Mouse (Mus musculus) forebrain, embryonic 16.5 days (tissue): ENCODE results near the gene Tspan9. TPM values are rescaled to one million over a fixed set of nuclear protein-coding genes. Genes with fewer than 3 reads are reported as not detected.

Experiments used
- ATAC-seq: fragments of 200-750 bp; cut with Nextera tagmentation; 2 replicates; pipeline ENCODE4 v1.8.0; 2017; ENCODE audit warnings: mild to moderate bottlenecking, moderate library complexity
- H3K27ac ChIP-seq: fragments of 300-500 bp; sonication (generic); 2 replicates; pipeline ENCODE4 v1.5.1; 2014; ENCODE audit warnings: low read length, control low read depth
- H3K27me3 ChIP-seq: fragments of 300-500 bp; sonication (generic); replicated peaks from 2 replicates; pipeline ENCODE4 v1.6.1; 2014; ENCODE audit warnings: low read length; ENCODE audit not compliant: control insufficient read depth, insufficient read depth
- H3K36me3 ChIP-seq: fragments of 300-500 bp; sonication (generic); 2 replicates; pipeline ENCODE4 v1.6.1; 2014; ENCODE audit not compliant: control insufficient read depth, insufficient read depth
- H3K4me1 ChIP-seq: fragments of 300-500 bp; sonication (generic); replicated peaks from 2 replicates; pipeline ENCODE4 v1.6.1; 2014; ENCODE audit warnings: low read length; ENCODE audit not compliant: control insufficient read depth, insufficient read depth
- H3K4me2 ChIP-seq: fragments of 300-500 bp; sonication (generic); 2 replicates; pipeline ENCODE4 v1.6.1; 2014; ENCODE audit warnings: mild to moderate bottlenecking, low read length, control low read depth
- H3K4me3 ChIP-seq: fragments of 300-500 bp; sonication (generic); replicated peaks from 2 replicates; pipeline ENCODE4 v1.5.1; 2014; ENCODE audit warnings: mild to moderate bottlenecking, low read length, control low read depth
- H3K9ac ChIP-seq: fragments of 300-500 bp; sonication (generic); replicated peaks from 2 replicates; pipeline ENCODE4 v1.6.1; 2014; ENCODE audit warnings: low read depth, low read length, control low read depth
- H3K9me3 ChIP-seq: fragments of 300-500 bp; sonication (generic); 2 replicates; pipeline ENCODE4 v1.6.1; 2016; ENCODE audit warnings: low read length; ENCODE audit not compliant: control insufficient read depth
- WGBS: fragments of 180-500 bp; shearing (Covaris S2); extraction: QIAGEN DNeasy Blood & Tissue Kit; methylation state at CpG from one replicate; pipeline ENCODE4 v1.1.7; 2014; 5-methylcytosine and 5-hydroxymethylcytosine counted together
- polyA plus RNA-seq: library from polyadenylated mRNA; unstranded; fragments of >200 nt; fragmentation: Nextera tagmentation; extraction: Ambion mirVana; gene quantifications from 2 replicates; pipeline ENCODE4 v1.2.1, GENCODE M21; 2015

Tspan9 gene
- polyA plus RNA-seq, 1 experiment from 2014 or later = 57.4 TPM

DNA sequence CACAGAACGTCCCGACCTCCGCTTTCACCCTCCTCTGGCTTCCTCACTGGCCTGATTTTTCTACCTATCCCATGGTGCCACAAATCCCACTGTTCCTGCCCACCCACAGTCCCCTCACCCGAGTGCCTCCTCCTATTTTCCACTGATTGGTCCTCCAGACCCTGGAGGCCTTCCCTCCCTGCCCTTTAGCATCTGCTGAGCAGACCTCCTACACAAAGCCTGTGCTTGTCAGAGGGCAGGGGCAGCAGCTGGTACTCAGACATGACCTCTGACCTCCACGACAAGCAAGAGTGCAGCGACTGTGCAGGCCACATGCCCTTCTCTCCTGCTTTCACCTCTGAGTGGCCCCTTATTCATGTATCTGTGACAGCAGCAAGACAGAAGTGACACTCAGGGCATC, 121.2 kb downstream of the Tspan9 start:
- Histone ChIP-seq H3K27me3 (no peaks in the 10 kb centered on the region), H3K4me3 (no peak overlapping the region), H3K36me3 (no peaks in the 10 kb centered on the region), H3K4me1 (peaks cover 27% of the 10 kb centered on the region), H3K9ac (no peak overlapping the region), H3K9me3 (no peaks in the 10 kb centered on the region), H3K27ac (no peak overlapping the region), H3K4me2 (no peak overlapping the region)
- WGBS = 41% methylated on average over 6 of the region's 6 CpGs
- no peak for ATAC-seq

DNA sequence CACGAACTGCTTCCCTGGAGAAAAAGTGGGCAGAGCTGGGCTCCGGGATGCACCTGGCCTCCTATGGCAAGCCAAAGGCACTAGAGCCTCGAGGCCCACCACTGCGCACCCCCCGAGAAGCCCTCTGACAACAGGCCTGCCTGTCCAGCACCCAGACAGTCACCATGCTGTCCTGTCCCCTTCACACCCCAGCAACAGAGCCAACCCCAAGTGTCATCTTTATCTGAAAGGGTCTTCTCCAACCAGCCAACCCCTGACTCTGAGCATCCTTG, 121.5 kb downstream of the Tspan9 start:
- ATAC-seq = no peak

DNA sequence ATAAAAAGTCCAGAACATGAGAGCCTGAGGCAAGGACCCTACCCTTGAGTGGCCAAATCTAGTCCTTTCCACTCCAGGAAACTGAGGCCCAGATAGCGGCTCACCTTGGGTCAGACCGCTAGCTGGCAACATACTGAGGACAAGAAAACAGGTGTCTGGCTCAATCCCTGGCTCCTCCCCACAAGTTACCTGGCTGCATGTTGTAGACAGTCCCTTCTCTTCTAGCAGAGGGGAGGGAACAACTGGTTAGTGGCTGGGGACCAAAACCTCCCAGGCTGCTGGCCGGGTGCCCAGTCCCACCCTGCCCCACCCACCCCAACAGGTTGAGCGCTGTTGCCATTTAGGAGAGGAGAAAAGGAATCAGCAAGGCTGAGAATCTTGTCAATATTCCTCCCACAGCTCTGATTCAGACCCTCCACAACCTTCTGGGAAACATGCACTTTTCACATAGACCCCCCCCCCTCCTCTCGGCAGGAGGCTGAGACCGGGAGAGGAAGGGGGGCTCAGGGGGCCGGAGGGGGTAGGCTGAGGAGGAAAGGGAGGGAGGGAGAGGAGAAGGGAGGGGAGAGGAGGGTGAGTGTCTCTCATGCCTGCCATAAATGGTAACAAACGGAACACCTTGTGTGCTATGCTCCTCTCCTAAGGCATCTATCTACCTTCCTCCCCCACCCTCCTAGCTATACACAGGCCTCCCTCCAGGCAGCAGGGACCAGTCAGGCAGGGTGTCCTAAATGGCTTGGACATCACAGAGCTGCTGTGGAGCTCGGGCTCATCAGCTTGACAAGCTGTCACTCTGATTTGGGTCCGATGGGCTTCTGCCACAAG, 122.1 kb downstream of the Tspan9 start:
- 0 out of 2 replicates have a peak overlapping the region, but pooled peaks have one; percentile 2 for H3K9ac ChIP-seq
- 18% methylated on average over 8 of the region's 10 CpGs for WGBS

More for the DNA sequence above, 121.5 kb downstream of the Tspan9 start:
- Histone ChIP-seq H3K9ac (no peak overlapping the region), H3K36me3 (no peaks in the 10 kb centered on the region), H3K9me3 (no peaks in the 10 kb centered on the region), H3K4me3 (no peak overlapping the region), H3K27me3 (no peaks in the 10 kb centered on the region), H3K4me2 (no peak overlapping the region), H3K27ac (0 out of 2 replicates have a peak overlapping the region, but pooled peaks have one; percentile 10), H3K4me1 (peaks cover 27% of the 10 kb centered on the region)
- 67% methylated on average over 5 of the region's 5 CpGs for WGBS

DNA sequence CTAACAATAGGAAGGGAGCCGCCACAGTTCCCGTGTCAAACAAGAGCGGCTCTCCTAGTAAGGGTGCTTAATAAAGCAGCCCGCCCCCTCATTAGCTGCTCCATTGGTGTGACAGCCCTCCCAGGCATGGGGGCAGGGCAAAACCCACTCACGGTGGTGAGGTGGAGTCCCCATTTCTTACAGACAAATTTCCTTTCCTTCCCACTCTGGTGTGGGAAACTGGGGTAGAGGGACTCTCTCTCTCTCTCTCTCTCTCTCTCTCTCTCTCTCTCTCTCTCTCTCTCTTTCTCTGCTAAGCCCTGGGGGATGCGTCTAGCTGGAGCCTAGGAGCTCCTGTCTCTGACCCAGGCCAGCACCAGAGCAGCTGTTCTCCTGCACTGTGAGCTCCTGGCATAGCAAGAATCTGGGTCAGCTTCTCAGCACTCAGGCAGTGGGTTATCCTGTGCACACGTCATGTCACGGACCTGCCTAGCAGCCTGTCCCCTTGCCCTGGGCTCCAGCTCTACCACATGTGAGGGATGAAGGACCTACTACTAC, 122.8 kb downstream of the Tspan9 start:
- no peaks in the 10 kb centered on the region for H3K36me3 ChIP-seq
- peak overlapping the region; percentile 75 for H3K27ac ChIP-seq
- 2% methylated on average over 8 of the region's 8 CpGs for WGBS
- ATAC-seq = peak; percentile 90
- no peak overlapping the region for H3K9ac ChIP-seq
- no peak overlapping the region for H3K4me3 ChIP-seq
- H3K4me2 ChIP-seq = peak overlapping the region; percentile 28
- H3K9me3 ChIP-seq = no peaks in the 10 kb centered on the region
- no peaks in the 10 kb centered on the region for H3K27me3 ChIP-seq
- peaks cover 29% of the 10 kb centered on the region for H3K4me1 ChIP-seq

More for the DNA sequence above, 122.1 kb downstream of the Tspan9 start:
- Histone ChIP-seq H3K9me3 (no peaks in the 10 kb centered on the region), H3K27me3 (no peaks in the 10 kb centered on the region), H3K4me3 (no peak overlapping the region), H3K4me2 (no peak overlapping the region), H3K4me1 (peaks cover 27% of the 10 kb centered on the region), H3K36me3 (no peaks in the 10 kb centered on the region), H3K27ac (peak overlapping the region; percentile 75; the same call in 1 of the 2 replicates)
- ATAC-seq = peak; percentile 47

DNA sequence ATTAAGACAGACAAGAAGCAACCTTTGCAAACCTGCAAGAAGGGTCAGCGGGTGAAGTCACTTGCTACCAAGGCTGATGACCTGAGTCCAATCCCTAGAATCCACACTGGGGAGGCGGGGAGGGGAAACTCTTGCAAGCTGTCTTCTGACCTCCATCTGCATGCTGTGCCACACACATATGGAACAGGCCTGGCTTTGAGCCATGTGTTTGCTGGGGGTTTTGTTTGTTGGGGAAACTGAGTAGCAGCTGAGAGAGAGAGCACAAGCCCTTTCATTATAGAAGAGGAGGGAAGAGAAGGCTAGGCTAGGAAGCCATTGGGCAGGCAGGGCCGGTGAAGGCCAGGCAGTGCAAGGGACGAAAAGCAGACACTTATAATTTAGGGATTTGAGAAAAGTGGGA, 123.3 kb downstream of the Tspan9 start:
- ATAC-seq = no peak; the same call in none of the 2 replicates
- Histone ChIP-seq H3K36me3 (no peaks in the 10 kb centered on the region), H3K9me3 (no peaks in the 10 kb centered on the region), H3K27ac (peak overlapping the region; percentile 75), H3K4me2 (peak overlapping the region; percentile 28), H3K27me3 (no peaks in the 10 kb centered on the region), H3K4me1 (peaks cover 29% of the 10 kb centered on the region), H3K4me3 (no peak overlapping the region), H3K9ac (no peak overlapping the region)
- 16% methylated on average over 4 of the region's 4 CpGs for WGBS

DNA sequence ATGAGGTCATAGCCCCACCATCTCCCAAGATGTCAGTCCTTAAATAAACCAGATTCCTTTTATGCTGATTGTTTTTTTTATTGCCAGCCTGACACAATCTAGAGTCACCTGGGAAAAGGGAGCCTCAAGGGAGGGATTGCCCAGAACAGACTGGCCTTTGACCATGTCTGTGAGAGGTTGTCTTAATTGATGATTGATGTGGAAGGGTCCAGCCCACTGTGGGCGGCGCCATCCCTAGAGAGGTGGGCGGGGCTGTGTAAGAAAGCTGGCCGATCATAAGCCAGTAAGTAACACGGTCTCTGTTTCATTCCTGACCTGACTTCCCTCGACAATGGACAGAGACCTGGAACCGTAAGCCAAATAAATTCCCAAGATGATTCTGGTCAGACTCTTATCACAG, 124.3 kb downstream of the Tspan9 start:
- no peaks in the 10 kb centered on the region for H3K27me3 ChIP-seq
- WGBS = 96% methylated on average over 7 of the region's 7 CpGs
- H3K4me3 ChIP-seq = no peak overlapping the region
- no peak overlapping the region for H3K4me2 ChIP-seq
- no peaks in the 10 kb centered on the region for H3K9me3 ChIP-seq
- H3K36me3 ChIP-seq = no peaks in the 10 kb centered on the region
- no peak overlapping the region for H3K9ac ChIP-seq
- H3K27ac ChIP-seq = no peak overlapping the region
- ATAC-seq = no peak
- peaks cover 29% of the 10 kb centered on the region for H3K4me1 ChIP-seq

DNA sequence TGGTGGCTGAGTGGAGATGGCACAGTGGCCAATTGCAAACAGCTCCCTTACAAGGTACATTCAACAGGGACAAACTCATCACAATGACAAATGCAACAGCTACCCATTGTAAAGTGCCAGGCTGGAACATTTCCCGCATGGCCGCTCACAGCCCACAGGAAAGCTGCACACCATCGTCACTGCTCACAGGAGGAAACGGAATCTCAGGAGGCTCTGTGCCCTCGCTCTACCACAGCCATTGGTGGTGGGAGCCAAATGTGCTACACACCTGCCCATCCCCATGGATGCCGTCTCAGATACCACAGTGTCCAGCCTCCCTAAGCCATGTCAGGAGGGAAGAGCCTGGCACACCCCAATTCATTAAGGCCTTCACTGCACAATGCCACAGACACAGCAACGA, 128.1 kb downstream of the Tspan9 start:
- no peak overlapping the region for H3K27ac ChIP-seq
- no peaks in the 10 kb centered on the region for H3K36me3 ChIP-seq
- no peak overlapping the region for H3K4me3 ChIP-seq
- H3K9ac ChIP-seq = no peak overlapping the region
- H3K4me1 ChIP-seq = peaks cover 22% of the 10 kb centered on the region
- no peak overlapping the region for H3K4me2 ChIP-seq
- ATAC-seq = no peak
- no peaks in the 10 kb centered on the region for H3K9me3 ChIP-seq
- WGBS = 71% methylated on average over 7 of the region's 7 CpGs
- no peaks in the 10 kb centered on the region for H3K27me3 ChIP-seq

DNA sequence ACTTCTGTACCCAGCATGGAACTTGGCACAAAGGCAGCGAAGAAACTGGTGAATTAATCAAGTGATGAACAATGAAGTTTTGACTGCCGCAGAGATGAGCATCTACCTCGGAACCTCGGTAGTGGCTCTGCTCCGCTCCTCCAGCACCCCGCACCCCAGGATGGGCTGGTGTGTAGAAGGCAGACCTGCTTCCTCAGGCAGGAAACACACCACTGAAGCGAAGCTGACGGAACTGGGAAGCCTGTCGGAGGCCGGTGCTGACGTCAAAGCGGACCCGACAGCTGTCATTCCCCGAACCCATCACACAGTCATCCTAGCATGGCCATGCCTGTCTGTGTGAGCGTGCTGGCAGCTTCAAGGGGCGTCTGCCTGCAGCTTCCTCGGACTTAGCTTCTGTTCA, 131.6 kb downstream of the Tspan9 start:
- ATAC-seq = no peak

DNA sequence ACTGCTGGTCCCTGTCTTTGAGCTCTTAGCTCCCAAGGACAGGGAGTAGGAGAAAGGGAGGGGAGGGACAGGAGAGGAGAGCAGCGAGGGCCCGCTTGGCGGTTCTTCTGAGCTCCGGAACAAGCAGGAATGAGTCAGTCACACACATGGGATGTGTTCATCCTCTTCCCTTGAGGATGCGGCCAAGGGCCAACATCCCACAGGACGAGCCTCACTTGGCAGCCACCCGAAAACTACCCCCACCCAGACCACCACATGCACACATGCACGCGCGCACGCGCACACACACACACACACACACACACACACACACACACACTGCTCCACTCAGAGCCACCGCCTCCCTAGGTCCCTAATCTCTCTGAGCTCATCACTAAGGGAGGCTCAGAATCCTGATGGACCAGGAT, 132.3 kb downstream of the Tspan9 start:
- H3K4me1 ChIP-seq = peaks cover 22% of the 10 kb centered on the region
- 0 out of 2 replicates have a peak, but pooled peaks have one; percentile 19 for ATAC-seq
- 66% methylated on average over 10 of the region's 13 CpGs for WGBS
- H3K27me3 ChIP-seq = no peaks in the 10 kb centered on the region
- H3K27ac ChIP-seq = no peak overlapping the region
- no peaks in the 10 kb centered on the region for H3K9me3 ChIP-seq
- H3K36me3 ChIP-seq = no peaks in the 10 kb centered on the region
- H3K4me3 ChIP-seq = no peak overlapping the region
- H3K9ac ChIP-seq = no peak overlapping the region
- H3K4me2 ChIP-seq = no peak overlapping the region

More for the DNA sequence above, 131.6 kb downstream of the Tspan9 start:
- Histone ChIP-seq H3K4me1 (peaks cover 16% of the 10 kb centered on the region), H3K4me3 (no peak overlapping the region), H3K27me3 (no peaks in the 10 kb centered on the region), H3K9me3 (no peaks in the 10 kb centered on the region), H3K4me2 (no peak overlapping the region), H3K36me3 (no peaks in the 10 kb centered on the region), H3K27ac (no peak overlapping the region), H3K9ac (no peak overlapping the region)
- WGBS = 76% methylated on average over 17 of the region's 17 CpGs
